Mouse (Mus musculus): ENCODE results near the gene Gm3500. TPM values are rescaled to one million over a fixed set of nuclear protein-coding genes. Genes with fewer than 3 reads are reported as not detected.

Gm3500 gene
- 0.13 TPM in 1 of 2 replicates, not detected in the other for polyA plus RNA-seq (2012; rRNA removed; ENCODE audit: low replicate concordance)

GRCm38 (mm10) chr14:5388949-5389348 is at the start of gene Gm3500:
TSS of gene Gm3500 (minus strand) at chr14:5389049.

GRCm38 (mm10) chr14:5334828-5335227 is 54.0 kb downstream of the Gm3500 start, which contains the start of gene Gm3542:
TSS of gene Gm3542 (minus strand) at chr14:5334928.

Other genes with a start within 250 kb of the Gm3500 start
- not detected in 2 replicates for gene Gm3317, start 224.5 kb downstream of the Gm3500 start, polyA plus RNA-seq (2012; rRNA removed; ENCODE audit: low replicate concordance)
- gene Gm8271, start 203.3 kb downstream of the Gm3500 start, polyA plus RNA-seq (2012; rRNA removed; ENCODE audit: low replicate concordance) = not detected in 2 replicates
- not detected in 2 replicates for gene Gm3526, start 128.5 kb downstream of the Gm3500 start, polyA plus RNA-seq (2012; rRNA removed; ENCODE audit: low replicate concordance)
- not detected in 2 replicates for gene Gm3542, start 54.1 kb downstream of the Gm3500 start, polyA plus RNA-seq (2012; rRNA removed; ENCODE audit: low replicate concordance)
- 0.10 and 0.26 TPM in 2 replicates for gene Gm3194, start 66.4 kb upstream of the Gm3500 start, polyA plus RNA-seq (2012; rRNA removed; ENCODE audit: low replicate concordance)
- not detected in 2 replicates for gene Gm8246, start 88.8 kb upstream of the Gm3500 start, polyA plus RNA-seq (2012; rRNA removed; ENCODE audit: low replicate concordance)
- gene Gm3187, start 95.2 kb upstream of the Gm3500 start, polyA plus RNA-seq (2012; rRNA removed; ENCODE audit: low replicate concordance) = not detected in 2 replicates
- 0.20 TPM in 1 of 2 replicates, not detected in the other for gene Gm3488, start 112.6 kb upstream of the Gm3500 start, polyA plus RNA-seq (2012; rRNA removed; ENCODE audit: low replicate concordance)
- gene Gm3532, start 149.4 kb upstream of the Gm3500 start, polyA plus RNA-seq (2012; rRNA removed; ENCODE audit: low replicate concordance) = not detected in 2 replicates
- not detected in 2 replicates for gene Gm8265, start 244.0 kb upstream of the Gm3500 start, polyA plus RNA-seq (2012; rRNA removed; ENCODE audit: low replicate concordance)

Measured in mammary gland, adult 2 months (tissue).